In genomic region chr6:29108376-29108775, GRCm38 (mm10) we compare ENCODE assay signal across 19 mouse cellular contexts. TPM values are rescaled to one million over a fixed set of nuclear protein-coding genes. Genes with fewer than 3 reads are reported as not detected.
"Had no signal": no experiment of that assay in that cellular context is flagged by ENCODE, and none has a peak within 500 bp of the region (broad histone marks: within the 10 kb centered on the region; RNA-seq: fewer than 3 reads in every experiment).

No protein-coding gene starts in this region.

- H3K9me3 ChIP-seq: neural tube, embryonic 15.5 days; stomach, embryonic 15.5 days had no signal

- H3K4me1 ChIP-seq: neural tube, embryonic 15.5 days; stomach, embryonic 15.5 days had no signal

- H3K27me3 ChIP-seq: neural tube, embryonic 15.5 days; stomach, embryonic 15.5 days had no signal

- DNase-seq: retina, postnatal 1 day; right cerebral cortex, adult 18-20 months; right cerebral cortex, postnatal 14 days; right cerebral cortex, postnatal 25 days; right cerebral cortex, postnatal 4 days; spleen, adult 18-20 months; thymus, adult 18-20 months; thymus, adult 2 months; thymus, postnatal 14 days; thymus, postnatal 25 days; thymus, postnatal 36 days; thymus, postnatal 4 days had no signal

- H3K4me3 ChIP-seq: neural tube, embryonic 15.5 days; stomach, embryonic 15.5 days had no signal

- H3K36me3 ChIP-seq: neural tube, embryonic 15.5 days; stomach, embryonic 15.5 days had no signal

- H3K9ac ChIP-seq: neural tube, embryonic 15.5 days; stomach, embryonic 15.5 days had no signal

- H3K27ac ChIP-seq: neural tube, embryonic 15.5 days; stomach, embryonic 15.5 days; stomach, postnatal 0 days had no signal

RNA-seq across cellular contexts. Expression of gene Lep, which starts 48.4 kb away (rescaled TPM):
- total RNA-seq: neutrophil, adult 5-6 weeks had no signal
- polyA plus RNA-seq: neural tube, embryonic 15.5 days; small intestine, adult 2 months; stomach, embryonic 14.5 days; stomach, embryonic 15.5 days; stomach, embryonic 16.5 days; stomach, postnatal 0 days had no signal
